Mouse (Mus musculus) gastrocnemius, adult 18-20 months (tissue): ENCODE measurements around the gene Elmod3. TPM values are rescaled to one million over a fixed set of nuclear protein-coding genes. Genes with fewer than 3 reads are reported as not detected.

Experiments used
- DNase-seq: peaks from one replicate; pipeline ENCODE4 v3.0.0; 2021; ENCODE audit warnings: low spot score
- long read RNA-seq, 2 experiments: library from polyadenylated mRNA; stranded (forward); transcript quantifications; one replicate each; pipeline ENCODE4 v2.0.0; 2021
- total RNA-seq, 2 experiments: library from RNA; stranded (reverse); gene quantifications; 2 replicates each; pipeline ENCODE4 v1.2.3; 2021

The Elmod3 gene
- total RNA-seq: 1 to 10 TPM; 7.3 to 8.7 TPM
- long read RNA-seq, experiment 1, partial matches to known transcripts: 1 of 7 reads
- long read RNA-seq, experiment 1, other reads (novel, unspliced or antisense): 1 of 7 reads
- long read RNA-seq, experiment 2, partial matches to known transcripts: 1 of 10 reads
- long read RNA-seq, experiment 2, other reads (novel, unspliced or antisense): 5 of 10 reads

- DNase-seq: peak; percentile 98
Measured at GRCm38 (mm10) chr6:72597956-72598753, at the start of gene Elmod3, which contains the start of gene Retsat. Elmod3 (minus strand) TSS chr6:72598413. Retsat (plus strand) TSS chr6:72598475.

- peak; percentile 69 for DNase-seq
Measured at GRCm38 (mm10) chr6:72647383-72647820, 49.2 kb upstream of the Elmod3 start.

GRCm38 (mm10) chr6:72645364-72645763 lies 47.2 kb upstream of the Elmod3 start:
- DNase-seq: no peak

GRCm38 (mm10) chr6:72644576-72644975 lies 46.4 kb upstream of the Elmod3 start:
- no peak for DNase-seq

- no peak for DNase-seq
Measured at GRCm38 (mm10) chr6:72641218-72641954, 43.2 kb upstream of the Elmod3 start.

GRCm38 (mm10) chr6:72636940-72637339 lies 38.7 kb upstream of the Elmod3 start:
- no peak for DNase-seq

GRCm38 (mm10) chr6:72635760-72636431 lies 37.7 kb upstream of the Elmod3 start:
- peak; percentile 83 for DNase-seq

- no peak for DNase-seq
Measured at GRCm38 (mm10) chr6:72634311-72634710, 36.1 kb upstream of the Elmod3 start.

- DNase-seq: no peak
Measured at GRCm38 (mm10) chr6:72631700-72632099, 33.5 kb upstream of the Elmod3 start.

GRCm38 (mm10) chr6:72630961-72631360 lies 32.7 kb upstream of the Elmod3 start:
- DNase-seq: no peak

GRCm38 (mm10) chr6:72630370-72630769 lies 32.2 kb upstream of the Elmod3 start:
- DNase-seq: no peak

GRCm38 (mm10) chr6:72627276-72627675 lies 29.1 kb upstream of the Elmod3 start:
- DNase-seq: no peak

- DNase-seq: no peak
Measured at GRCm38 (mm10) chr6:72626391-72626790, 28.2 kb upstream of the Elmod3 start.

GRCm38 (mm10) chr6:72623661-72624402 lies 25.6 kb upstream of the Elmod3 start:
- DNase-seq: peak; percentile 77

- DNase-seq: no peak
Measured at GRCm38 (mm10) chr6:72622917-72623316, 24.7 kb upstream of the Elmod3 start.

- DNase-seq: no peak
Measured at GRCm38 (mm10) chr6:72620920-72621319, 22.7 kb upstream of the Elmod3 start.

- no peak for DNase-seq
Measured at GRCm38 (mm10) chr6:72619734-72620532, 21.7 kb upstream of the Elmod3 start.

- peak; percentile 95 for DNase-seq
Measured at GRCm38 (mm10) chr6:72616643-72617288, 18.6 kb upstream of the Elmod3 start, which contains the start of gene Tgoln1. Tgoln1 (minus strand) TSS chr6:72617000.
